Mouse (Mus musculus) kidney, adult 2 months (tissue): ENCODE data around the gene Nek3. TPM values are rescaled to one million over a fixed set of nuclear protein-coding genes. Genes with fewer than 3 reads are reported as not detected.

Experiments used
- DNase-seq: peaks from one replicate; pipeline ENCODE4 v3.0.0; 2021
- H3K27ac ChIP-seq: fragments of 200-500 bp; 2 replicates; pipeline ENCODE4 v1.5.1; 2012; ENCODE audit warnings: low read depth, low read length, control low read depth, inconsistent platforms; ENCODE audit not compliant: insufficient read depth
- H3K27me3 ChIP-seq: fragments of 200-500 bp; replicated peaks from 2 replicates; pipeline ENCODE4 v1.6.1; 2012; ENCODE audit warnings: mild to moderate bottlenecking, moderate library complexity, low read length, inconsistent platforms; ENCODE audit not compliant: control insufficient read depth, insufficient read depth
- H3K36me3 ChIP-seq: fragments of 200-500 bp; 2 replicates; pipeline ENCODE4 v1.6.1; 2012; ENCODE audit warnings: mild to moderate bottlenecking, moderate library complexity, low read length, inconsistent platforms; ENCODE audit not compliant: control insufficient read depth, insufficient read depth
- H3K4me1 ChIP-seq: fragments of 200-500 bp; 2 replicates; pipeline ENCODE4 v1.6.1; 2011; ENCODE audit warnings: low read length; ENCODE audit not compliant: control insufficient read depth, insufficient read depth
- H3K4me3 ChIP-seq: fragments of 200-500 bp; 2 replicates; pipeline ENCODE4 v1.5.1; 2011; ENCODE audit warnings: mild to moderate bottlenecking, low read depth, low read length, control low read depth; ENCODE audit not compliant: insufficient read depth
- CTCF ChIP-seq: fragments of 200-500 bp; conservative IDR thresholded peaks from 2 replicates; pipeline ENCODE4 v1.5.1; 2011; ENCODE audit warnings: low read depth, mild to moderate bottlenecking, control low read depth, low read length, moderate library complexity, mixed read lengths; ENCODE audit not compliant: insufficient read depth, insufficient read length
- POLR2A ChIP-seq: fragments of 200-500 bp; IDR thresholded peaks from one replicate; pipeline ENCODE4 v1.6.1; 2011; ENCODE audit warnings: low read depth, low read length, control low read depth
- WGBS: fragments of 180-500 bp; shearing (Covaris S2); methylation state at CpG from one replicate; pipeline ENCODE4 v1.1.7; 2018; 5-methylcytosine and 5-hydroxymethylcytosine counted together
- polyA plus RNA-seq: library from polyadenylated mRNA; depleted of rRNA; stranded (reverse); fragments of >200 nt; gene quantifications from 2 replicates; pipeline ENCODE4 v1.2.3, GENCODE M21; 2012

Nek3 gene
- polyA plus RNA-seq, 1 experiment, result 1.7 TPM

- Histone ChIP-seq H3K27me3 (no peaks in the 10 kb centered on the region), H3K4me3 (no peak overlapping the region), H3K27ac (no peak overlapping the region), H3K4me1 (peaks cover 5% of the 10 kb centered on the region; the same call in 1 of the 2 replicates), H3K36me3 (no peaks in the 10 kb centered on the region)
- 88% methylated on average over 10 of the region's 10 CpGs for WGBS
- TF ChIP-seq CTCF, result no peak
- no peak for TF ChIP-seq POLR2A
- no peak for DNase-seq
Measured at GRCm38 (mm10) chr8:22164431-22164830, 1.8 kb downstream of the Nek3 start.

DNA sequence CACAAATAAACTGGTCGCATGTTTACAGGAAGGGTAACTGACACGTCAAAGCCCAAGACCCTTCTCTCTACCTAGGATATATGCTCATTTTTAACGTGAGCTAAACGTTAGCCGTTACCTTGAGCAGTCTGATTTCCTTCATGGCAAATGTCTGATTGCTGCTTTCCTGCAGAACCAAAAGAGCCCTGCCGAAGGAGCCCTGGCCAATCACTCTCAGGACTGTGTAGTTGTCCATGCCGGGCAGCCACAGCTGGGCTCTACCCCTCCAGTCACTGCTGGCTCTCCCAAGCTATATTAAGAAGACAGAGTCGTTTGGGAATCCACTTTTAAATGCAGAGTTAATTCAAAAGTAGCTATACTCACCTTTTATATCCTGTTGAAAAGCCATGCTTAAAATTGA, 4.0 kb downstream of the Nek3 start:
- Histone ChIP-seq H3K27me3 (no peaks in the 10 kb centered on the region), H3K4me1 (peaks cover 5% of the 10 kb centered on the region; the same call in 1 of the 2 replicates), H3K36me3 (no peaks in the 10 kb centered on the region), H3K4me3 (no peak overlapping the region), H3K27ac (no peak overlapping the region)
- no peak for DNase-seq
- WGBS, result 86% methylated on average over 8 of the region's 8 CpGs
- no peak for TF ChIP-seq POLR2A
- no peak for TF ChIP-seq CTCF

DNA sequence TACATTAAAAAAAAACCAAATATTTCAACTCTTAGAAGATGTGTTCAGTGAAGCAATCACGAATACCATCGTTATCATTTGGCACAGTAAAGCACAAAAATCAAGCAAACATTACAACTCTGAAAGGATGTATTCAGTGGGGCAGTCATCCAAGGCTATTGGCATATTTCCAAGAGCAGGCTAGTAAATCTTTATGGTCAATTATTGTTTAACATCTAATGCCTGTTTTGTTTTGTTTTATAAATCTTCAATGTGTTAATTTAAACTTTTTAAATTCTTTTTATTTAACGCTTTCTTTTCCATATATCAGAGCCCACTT, 15.9 kb downstream of the Nek3 start:
- peak; percentile 17 for DNase-seq
- no peaks in the 10 kb centered on the region for H3K36me3 ChIP-seq
- 28% methylated on average over 3 of the region's 3 CpGs for WGBS
- H3K27me3 ChIP-seq, result no peaks in the 10 kb centered on the region
- 0 out of 2 replicates have a peak, but pooled peaks cover 2% of the 10 kb centered on the region for H3K4me1 ChIP-seq
- H3K4me3 ChIP-seq, result no peak overlapping the region
- no peak for TF ChIP-seq POLR2A
- no peak for TF ChIP-seq CTCF
- H3K27ac ChIP-seq, result no peak overlapping the region

DNA sequence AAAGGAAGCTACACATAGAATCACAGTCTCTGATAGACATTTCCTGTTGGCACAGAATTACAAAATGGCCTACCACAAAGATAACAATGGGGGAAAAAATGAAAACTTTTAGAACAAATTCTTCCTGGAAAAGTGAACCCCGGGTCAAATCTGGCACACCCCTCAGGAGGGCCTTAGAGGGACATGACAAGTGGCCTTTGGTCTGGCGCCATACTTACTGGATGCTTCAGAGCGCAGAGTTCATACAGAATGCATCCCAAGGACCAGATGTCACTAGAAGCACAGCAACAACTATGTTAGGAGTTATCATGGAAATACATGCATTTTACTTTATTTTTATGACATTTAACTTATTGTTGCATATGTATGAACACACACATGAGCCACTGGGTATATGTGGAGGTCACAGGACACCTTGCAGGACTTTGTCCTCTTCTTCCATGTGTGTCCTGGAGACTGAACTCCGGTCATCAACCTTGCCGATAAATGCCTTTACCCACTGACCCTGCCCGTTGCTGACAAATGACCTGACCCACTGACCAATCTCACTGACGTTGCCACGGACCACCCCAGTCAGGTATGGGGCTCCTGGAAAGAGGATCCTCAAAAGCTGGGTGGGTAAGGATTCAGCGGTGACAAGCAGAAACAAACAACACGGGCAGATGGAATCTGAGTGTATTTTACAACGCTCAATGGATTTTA, 16.4 kb downstream of the Nek3 start:
- no peak overlapping the region for H3K4me3 ChIP-seq
- WGBS, result 70% methylated on average over 11 of the region's 11 CpGs
- H3K27me3 ChIP-seq, result no peaks in the 10 kb centered on the region
- H3K36me3 ChIP-seq, result no peaks in the 10 kb centered on the region
- H3K27ac ChIP-seq, result no peak overlapping the region
- H3K4me1 ChIP-seq, result 0 out of 2 replicates have a peak, but pooled peaks cover 2% of the 10 kb centered on the region
- TF ChIP-seq CTCF (no peak), POLR2A (no peak)
- DNase-seq, result no peak

GRCm38 (mm10) chr8:22148367-22148740, 17.9 kb downstream of the Nek3 start:
- H3K27ac ChIP-seq, result no peak overlapping the region
- 0 out of 2 replicates have a peak, but pooled peaks cover 2% of the 10 kb centered on the region for H3K4me1 ChIP-seq
- TF ChIP-seq CTCF (no peak), POLR2A (no peak)
- DNase-seq, result no peak
- H3K27me3 ChIP-seq, result no peaks in the 10 kb centered on the region
- WGBS, result 88% methylated on average over 7 of the region's 7 CpGs
- no peak overlapping the region for H3K4me3 ChIP-seq
- no peaks in the 10 kb centered on the region for H3K36me3 ChIP-seq

DNA sequence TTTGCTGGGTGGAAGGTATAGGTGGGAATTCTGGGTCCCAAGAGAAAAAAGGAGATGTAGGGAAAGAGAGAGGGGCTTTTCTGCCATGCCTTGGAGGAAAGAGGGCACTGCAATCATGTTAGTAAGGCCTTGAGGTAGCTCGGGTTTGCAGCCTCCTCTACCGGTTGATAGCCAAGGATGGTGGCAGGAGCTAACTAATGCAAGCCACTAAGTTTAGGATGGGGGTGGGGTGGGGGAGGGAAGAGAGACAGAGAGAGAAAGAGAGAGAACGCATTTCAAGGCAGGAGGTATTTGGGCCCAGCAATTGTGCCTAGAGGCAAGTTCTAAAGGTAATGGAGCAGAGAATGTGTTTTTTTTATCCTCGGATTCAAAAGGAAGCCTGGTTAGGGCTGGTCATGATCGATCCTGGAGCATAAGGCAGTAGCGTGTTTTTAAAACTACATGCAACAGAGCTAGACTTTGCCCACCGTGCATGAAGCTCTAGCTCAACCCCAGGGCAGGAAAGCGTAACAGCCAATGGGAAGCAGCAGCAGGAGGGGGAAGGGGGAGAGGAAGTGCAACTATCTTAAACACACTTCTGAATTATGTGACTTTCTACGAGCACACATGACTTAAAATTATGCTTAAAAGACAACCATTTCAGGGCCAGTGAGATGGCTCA, 18.4 kb downstream of the Nek3 start:
- no peak overlapping the region for H3K27ac ChIP-seq
- 0 out of 2 replicates have a peak, but pooled peaks cover 2% of the 10 kb centered on the region for H3K4me1 ChIP-seq
- no peak for TF ChIP-seq CTCF
- TF ChIP-seq POLR2A, result no peak
- DNase-seq, result no peak
- H3K36me3 ChIP-seq, result no peaks in the 10 kb centered on the region
- no peak overlapping the region for H3K4me3 ChIP-seq
- H3K27me3 ChIP-seq, result no peaks in the 10 kb centered on the region
- 55% methylated on average over 9 of the region's 9 CpGs for WGBS

- H3K4me3 ChIP-seq, result no peak overlapping the region
- H3K27me3 ChIP-seq, result no peaks in the 10 kb centered on the region
- 0 out of 2 replicates have a peak, but pooled peaks cover 2% of the 10 kb centered on the region for H3K4me1 ChIP-seq
- DNase-seq, result no peak
- no peaks in the 10 kb centered on the region for H3K36me3 ChIP-seq
- whole genome bisulfite sequencing, result 88% methylated on average over 6 of the region's 6 CpGs
- H3K27ac ChIP-seq, result no peak overlapping the region
- TF ChIP-seq CTCF (no peak), POLR2A (no peak)
Measured at GRCm38 (mm10) chr8:22145831-22146230, 20.4 kb downstream of the Nek3 start.
